Mouse (Mus musculus) embryo, embryonic 10.5 days (tissue): ENCODE data around the gene Slc9a4.
"Not testable (repeated sequence)": the region's sequence is repeated elsewhere in the genome, so short reads cannot be mapped to it uniquely, and the experiment has no call there.

Source experiments
- DNase-seq: peaks from one replicate; pipeline ENCODE4 v3.0.0-alpha.2; 2015; ENCODE audit warnings: low spot score

Slc9a4 gene

DNA sequence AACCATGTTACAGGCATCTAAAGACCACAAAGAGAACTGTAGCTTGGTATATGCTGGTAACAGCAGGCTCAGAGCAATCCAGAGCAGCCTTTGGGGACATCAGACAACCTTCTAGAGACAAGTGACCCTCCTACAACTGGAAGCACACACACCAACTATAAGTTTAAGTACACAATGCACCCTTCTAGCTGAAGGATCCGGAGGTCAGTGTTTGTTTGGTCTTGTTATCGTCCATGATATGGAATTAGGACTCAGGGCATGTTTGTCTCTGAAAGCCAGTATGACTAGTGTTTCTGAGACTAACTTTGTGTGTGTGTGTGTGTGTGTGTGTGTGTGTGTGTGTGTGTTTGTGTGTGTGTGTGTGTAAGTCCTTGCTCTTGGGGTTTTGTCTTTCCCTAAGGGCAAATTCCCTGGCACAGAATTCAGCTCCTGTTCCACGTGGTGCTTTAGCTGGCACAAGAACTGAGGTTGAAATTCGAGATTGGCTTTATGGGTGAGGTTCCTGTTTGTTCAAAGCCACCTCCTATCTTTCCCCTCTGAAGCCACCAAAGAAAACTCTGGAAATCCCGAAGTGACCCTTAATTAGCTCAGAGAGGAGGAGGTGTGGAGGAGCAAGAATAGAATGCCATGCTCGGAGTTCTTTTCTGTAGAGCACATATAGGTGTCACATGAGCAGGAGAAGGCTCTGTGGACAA, 71.1 kb downstream of the Slc9a4 start:
- no peak for DNase-seq

DNA sequence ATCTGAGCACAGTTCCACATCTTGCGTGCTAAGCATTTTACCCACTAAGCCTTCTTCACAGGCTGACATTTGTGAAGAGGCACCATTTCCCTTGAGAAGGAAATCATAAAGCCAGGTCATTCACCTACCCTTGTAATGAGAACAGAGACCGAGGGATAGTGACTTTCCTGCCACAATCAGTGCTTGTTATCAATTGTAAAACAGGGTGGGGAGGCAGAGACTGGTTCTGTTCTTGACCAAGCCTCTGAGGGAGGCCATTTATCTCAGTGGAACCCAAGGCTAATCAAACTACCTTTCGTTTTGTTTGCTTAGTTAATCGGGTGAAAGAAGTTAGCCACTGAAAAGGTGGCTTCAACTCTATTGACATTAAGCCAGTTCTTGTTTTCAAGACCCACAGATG, 77.2 kb downstream of the Slc9a4 start:
- DNase-seq, result no peak

DNA sequence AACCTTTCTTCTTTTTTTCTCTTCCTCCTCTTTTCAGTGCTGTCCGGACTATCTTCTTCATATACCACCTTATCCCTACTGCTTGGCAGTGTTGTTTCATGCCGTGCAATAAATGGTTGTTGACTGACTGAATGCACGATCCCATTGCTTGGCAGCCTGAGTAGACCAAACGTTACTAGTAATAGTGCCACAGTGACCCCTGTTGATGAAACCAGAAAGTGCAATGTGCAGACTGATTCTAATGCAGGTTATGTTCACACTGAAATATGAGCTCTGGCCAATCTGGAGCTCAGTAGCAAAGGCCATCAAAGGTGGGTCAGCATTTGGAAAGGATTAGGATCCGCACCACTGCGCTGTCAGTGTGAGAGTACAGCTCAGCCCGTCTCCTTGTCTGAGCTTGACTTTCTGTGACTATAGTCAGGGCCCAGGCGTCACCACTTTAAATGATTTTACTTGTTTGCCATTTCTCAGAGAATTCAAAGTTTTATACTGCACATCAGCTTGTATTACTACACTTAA, 78.2 kb downstream of the Slc9a4 start:
- peak; percentile 88 for DNase-seq

GRCm38 (mm10) chr1:40659017-40659416, 79.1 kb downstream of the Slc9a4 start:
- no peak for DNase-seq

GRCm38 (mm10) chr1:40659496-40659895, 79.6 kb downstream of the Slc9a4 start:
- peak; percentile 28 for DNase-seq

DNA sequence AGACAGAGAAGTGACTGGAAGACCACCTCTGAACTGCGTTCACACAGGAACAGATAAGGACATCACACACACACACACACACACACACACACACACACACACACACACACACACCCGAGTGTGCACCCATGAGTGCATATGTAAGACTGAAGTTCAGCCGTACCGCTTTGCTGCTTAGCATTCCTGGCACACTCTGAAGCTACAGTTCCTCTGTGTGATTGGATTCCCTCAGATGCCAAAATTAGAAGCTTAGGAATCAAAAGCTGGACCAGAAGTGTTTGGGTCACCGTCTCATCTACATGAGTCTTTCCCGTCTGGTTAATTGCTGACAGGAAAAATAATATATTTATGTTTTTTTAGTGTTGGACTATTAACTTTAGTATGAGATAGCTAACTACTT, 81.0 kb downstream of the Slc9a4 start:
- no peak for DNase-seq

- DNase-seq, result no peak
Observed at GRCm38 (mm10) chr1:40665401-40666370, 85.8 kb downstream of the Slc9a4 start.

DNA sequence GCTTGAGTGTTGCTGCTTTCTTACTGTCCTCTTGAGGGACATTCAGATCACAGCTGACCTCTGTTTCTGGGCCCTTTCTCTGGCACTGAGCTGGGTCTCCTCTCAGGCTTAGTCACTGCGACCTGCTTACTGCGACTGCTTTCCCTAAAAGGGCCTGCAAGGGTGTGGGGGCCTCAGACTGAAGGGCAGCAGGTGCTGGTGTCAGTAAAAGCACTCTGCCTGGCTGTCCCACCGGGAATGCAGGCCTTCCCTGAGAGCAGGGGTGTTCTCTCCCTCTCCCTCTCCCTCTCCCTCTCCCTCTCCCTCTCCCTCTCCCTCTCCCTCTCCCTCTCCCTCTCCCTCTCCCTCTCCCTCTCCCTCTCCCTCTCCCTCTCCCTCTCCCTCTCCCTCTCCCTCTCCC, 87.6 kb downstream of the Slc9a4 start:
- not testable (repeated sequence) for DNase-seq

DNA sequence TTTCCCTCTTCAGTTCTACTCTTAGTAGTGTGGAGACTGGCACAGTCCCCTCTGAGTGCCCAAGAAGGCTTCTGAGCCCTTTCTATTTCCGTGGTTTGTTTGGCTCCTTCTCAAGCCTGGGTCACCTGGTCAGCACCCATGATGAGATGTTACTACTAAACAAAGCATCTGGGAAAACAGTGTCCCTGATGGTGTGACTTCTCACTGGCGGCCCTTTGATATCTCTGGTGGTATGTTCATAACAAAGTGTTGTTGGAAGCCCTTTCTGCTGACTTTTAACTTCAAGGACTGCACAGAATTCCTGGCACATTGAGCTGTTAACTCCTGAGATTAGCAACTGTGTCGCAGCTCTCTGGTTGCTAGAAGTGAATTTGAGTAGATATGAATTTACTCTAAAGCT, 90.1 kb downstream of the Slc9a4 start:
- no peak for DNase-seq

- no peak for DNase-seq
Observed at GRCm38 (mm10) chr1:40671490-40671889, 91.6 kb downstream of the Slc9a4 start.

DNA sequence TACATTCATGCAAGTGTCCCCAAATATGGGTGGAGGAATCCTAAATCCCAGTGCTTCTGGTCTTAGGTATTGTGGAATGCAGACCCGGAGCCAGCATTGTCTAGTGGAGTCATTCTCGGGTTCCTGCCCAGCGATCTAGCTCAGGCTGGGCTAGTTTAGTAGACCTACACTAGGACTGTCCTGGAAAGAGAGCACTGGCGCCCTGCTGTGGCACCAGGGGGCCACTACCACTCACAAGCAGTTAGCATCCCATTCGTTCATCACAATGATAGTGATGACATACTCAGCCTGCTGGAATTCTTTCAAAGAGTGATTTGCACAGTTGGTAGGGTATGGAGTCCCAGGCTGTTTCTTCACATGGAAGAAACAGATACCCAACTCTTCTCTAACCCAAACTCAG, 97.4 kb downstream of the Slc9a4 start:
- DNase-seq, result no peak
